Mouse (Mus musculus) adrenal gland, adult 2 months (tissue): ENCODE results near the gene Lce1g. TPM values are rescaled to one million over a fixed set of nuclear protein-coding genes. Genes with fewer than 3 reads are reported as not detected.

ENCODE experiments used
- DNase-seq: peaks from one replicate; pipeline ENCODE4 v3.0.0; 2021
- long read RNA-seq: library from polyadenylated mRNA; stranded (forward); transcript quantifications from one replicate; pipeline ENCODE4 v2.0.0, GENCODE M21; 2021
- polyA plus RNA-seq: library from polyadenylated mRNA; depleted of rRNA; stranded (reverse); fragments of >200 nt; gene quantifications from 2 replicates; pipeline ENCODE4 v1.2.3, GENCODE M21; 2012; rRNA removed
- total RNA-seq, 2 experiments: library from RNA; stranded (reverse); gene quantifications; 2 replicates each; pipeline ENCODE4 v1.2.3; 2021

Lce1g gene
- total RNA-seq (not detected), polyA plus RNA-seq (0.12 TPM in 1 of 2 replicates, not detected in the other)
- long read RNA-seq, result 0 reads

DNA sequence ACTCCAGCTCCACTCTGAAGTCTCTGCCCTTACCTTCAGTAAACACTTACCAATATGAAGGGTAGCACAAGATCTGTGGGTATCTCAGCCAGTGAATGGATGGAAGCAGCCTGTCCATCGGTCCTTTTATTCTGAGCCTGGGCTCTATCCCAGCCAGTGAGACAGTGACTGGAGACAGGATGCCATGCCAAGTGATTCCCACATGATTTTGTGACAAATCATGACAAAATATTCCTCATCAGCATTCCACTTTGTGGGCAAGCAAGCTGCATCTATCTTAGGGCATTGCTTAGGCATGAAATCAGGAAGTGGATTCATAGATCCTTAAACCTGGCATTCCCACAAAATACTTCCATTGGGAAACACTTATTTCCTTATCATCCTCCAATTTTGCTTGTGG is at the start of gene Lce1g:
TSS of gene Lce1g (minus strand) at position 101 of the 400 bp plus-strand sequence.
- no peak for DNase-seq

DNA sequence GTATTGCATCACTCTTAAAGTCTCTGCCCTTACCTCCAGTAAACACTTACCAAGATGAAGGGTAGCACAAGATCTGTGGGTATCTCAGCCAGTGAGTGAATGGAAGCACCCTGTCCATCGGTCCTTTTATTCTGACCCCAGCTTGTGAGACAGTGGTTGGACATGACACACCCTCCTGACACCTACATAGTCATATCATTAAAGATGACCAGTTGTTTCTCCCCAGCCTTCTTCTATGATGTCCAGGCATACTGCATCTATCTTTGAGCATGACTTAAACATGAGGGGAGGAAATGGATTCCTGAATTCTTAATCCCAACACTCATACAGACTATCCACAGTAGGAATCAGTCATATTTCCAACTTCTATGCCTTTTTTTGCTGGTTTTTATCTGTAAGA is 38.3 kb upstream of the Lce1g start, which contains the start of gene Lce1j:
TSS of gene Lce1j (minus strand) at position 101 of the 400 bp plus-strand sequence.
- DNase-seq, result no peak

DNA sequence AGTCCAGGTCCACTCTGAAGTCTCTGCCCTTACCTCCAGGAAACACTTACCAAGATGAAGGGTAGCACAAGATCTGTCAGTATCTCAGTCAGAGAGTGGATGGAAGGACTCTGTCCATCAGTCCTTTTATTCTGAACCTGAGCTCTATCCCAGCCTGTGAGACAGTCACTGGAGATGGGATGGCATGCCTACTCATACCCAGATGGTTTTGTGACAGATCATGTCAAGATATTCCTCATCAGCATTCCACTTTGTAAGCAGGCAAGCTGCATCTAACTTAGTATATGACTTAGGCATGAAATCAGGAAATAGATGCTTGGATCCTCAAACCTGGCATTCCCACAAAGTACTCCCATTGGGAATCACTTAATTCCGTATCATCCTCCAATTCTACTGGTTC is 26.7 kb upstream of the Lce1g start, which contains the start of gene Lce1i:
TSS of gene Lce1i (minus strand) at position 101 of the 400 bp plus-strand sequence.
- no peak for DNase-seq

DNA sequence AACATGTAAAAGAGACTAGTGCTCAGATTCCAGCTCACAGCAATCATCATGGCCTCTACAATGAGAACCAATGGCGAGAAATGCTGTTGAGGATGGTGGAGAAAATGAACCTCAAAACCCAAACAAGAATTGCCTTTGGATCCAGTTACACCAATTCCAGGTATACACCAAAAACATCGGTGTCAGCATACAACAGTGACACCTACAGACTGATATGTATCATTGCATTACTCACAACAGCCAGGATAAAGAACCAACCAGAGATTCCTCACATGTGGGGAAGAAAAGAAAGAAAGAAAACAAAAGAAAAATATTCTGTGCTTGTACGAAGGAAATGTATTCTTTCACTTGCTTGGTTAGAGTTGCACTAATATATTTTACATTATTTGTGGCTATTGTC is 19.4 kb upstream of the Lce1g start:
- DNase-seq, result no peak

DNA sequence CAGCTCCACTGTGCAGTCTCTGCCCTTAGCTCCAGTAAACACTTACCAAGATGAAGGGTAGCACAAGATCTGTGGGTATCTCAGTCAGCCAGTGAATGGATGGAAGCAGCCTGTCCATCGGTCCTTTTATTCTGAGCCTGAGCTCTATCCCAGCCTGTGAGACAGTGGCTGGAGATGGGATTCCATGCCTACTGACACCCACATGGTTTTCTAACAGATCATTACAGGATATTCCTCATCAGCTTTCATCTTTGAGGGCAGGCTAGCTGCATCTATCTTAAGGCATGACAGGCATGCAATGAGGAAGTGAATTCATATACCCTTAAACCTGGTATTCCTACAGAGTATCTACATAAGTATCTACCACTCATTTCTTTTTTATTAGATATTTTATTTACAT is 12.8 kb upstream of the Lce1g start, which contains the start of gene Lce1h:
TSS of gene Lce1h (minus strand) at position 101 of the 400 bp plus-strand sequence.
- no peak for DNase-seq

DNA sequence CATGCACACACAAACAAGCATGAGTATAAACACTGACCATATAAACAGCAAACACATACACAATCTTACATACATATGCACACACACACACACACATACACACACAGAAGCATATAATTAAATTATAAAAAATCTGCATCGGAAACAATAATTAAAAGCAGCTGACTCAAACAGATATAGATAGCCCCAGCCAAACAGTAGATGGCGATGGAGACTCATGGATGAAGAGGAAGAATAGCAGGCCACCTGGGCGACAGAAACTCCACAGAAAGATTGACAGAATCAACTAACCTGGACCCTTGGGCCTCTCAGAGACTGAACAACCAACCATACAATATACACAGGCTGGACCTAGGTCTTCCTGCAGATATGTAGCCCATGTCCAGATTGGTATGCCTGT is 1.1 kb upstream of the Lce1g start:
- DNase-seq, result no peak

DNA sequence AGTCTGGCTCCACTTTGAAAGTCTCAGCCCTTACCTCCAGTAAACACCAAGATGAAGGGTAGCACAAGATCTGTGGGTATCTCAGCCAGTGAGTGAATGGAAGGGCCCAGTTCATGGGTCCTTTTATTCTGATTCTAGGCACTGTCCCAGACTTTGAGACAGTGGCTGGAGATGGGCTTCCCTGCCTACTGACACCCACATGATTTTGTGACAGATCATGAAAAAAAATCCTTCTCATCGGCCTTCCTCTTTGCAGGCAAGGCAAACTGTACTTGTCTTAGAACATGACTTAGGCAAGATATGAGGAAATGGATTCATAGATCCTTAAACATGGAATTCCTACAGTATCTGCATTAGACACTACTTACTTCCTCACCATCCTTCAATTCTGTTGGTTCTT is 13.1 kb downstream of the Lce1g start, which contains the start of gene Gm38119:
TSS of gene Gm38119 (minus strand) at position 101 of the 400 bp plus-strand sequence.
- DNase-seq, result no peak

DNA sequence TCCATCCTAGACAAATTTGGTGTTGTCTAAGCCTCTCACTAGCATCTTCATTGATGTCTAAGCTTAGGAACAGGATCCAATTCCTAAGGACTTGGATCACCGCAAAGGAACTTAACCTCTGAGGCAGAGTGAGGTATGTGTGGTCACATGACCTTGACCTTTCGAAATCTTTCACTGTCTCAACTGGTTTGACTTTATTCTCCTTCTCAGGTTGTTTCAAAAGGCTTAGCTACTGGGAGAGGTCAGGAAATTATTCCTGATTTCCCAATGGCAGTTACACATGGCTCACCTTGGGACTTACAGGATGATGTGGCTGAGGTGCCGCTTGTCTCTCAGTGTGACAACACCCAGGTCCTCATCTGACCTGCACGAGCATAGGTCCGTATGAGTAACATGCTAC is 29.5 kb downstream of the Lce1g start:
- no peak for DNase-seq

DNA sequence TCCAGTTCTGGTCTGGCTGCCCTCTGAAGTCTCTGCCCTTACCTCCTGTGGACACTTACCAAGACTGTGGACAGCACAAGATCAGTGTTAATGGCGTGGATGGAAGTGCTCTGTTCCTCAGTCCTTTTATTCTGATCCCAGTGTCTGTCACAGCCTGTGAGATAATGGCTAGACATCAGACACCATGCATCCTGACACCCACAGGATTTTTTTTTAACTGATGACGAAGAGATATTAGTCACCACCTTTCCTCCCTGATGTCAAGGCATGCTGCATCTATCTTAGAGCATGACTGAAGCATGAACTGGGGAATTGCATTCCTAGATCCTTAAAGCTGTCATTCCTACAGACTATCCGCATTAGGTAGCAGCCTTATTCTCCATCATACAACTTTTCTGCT is 31.9 kb downstream of the Lce1g start, which contains the start of gene Lce1f:
TSS of gene Lce1f (minus strand) at position 101 of the 400 bp plus-strand sequence.
- no peak for DNase-seq

DNA sequence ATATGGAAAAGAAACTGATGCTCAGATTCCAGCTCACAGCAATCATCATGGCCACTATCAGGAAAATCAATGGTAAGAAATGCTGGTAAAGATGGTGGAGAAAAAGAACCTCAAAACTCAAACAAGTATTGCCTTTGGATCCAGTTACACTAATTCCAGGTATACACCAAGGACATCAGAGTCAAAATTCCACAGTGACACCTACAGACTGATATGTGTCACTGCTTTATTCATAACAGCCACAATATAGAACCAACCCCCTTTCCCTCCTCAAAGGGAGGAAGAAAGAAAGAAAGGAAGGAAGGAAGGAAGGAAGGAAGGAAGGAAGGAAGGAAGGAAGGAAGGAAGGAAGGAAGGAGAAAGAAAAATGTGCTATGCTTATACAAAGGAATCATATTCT is 37.0 kb downstream of the Lce1g start:
- DNase-seq, result no peak

DNA sequence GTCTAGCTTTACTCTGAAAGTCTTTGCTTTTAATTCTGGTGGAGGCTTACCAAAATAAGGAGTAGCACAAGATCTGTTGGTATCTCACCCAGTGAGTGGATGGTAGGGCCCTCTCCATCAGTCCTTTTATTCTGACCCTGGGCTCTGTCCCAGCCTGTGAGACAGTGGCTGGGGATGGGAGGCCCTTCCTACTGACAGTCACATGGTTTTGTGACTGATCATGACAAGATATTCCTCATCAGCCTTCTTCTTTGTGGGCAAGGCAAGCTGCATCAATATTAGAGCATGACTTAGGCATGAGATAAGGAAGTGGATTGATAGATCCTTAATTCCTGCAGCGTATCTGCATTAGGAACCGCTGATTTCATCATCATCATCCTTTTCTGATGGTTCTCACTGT is 43.2 kb downstream of the Lce1g start, which contains the start of gene Lce1e:
TSS of gene Lce1e (minus strand) at position 101 of the 400 bp plus-strand sequence.
- DNase-seq, result no peak

Other genes starting within 250 kb of the Lce1g start
- gene 2310046K23Rik, start 217.8 kb downstream of the Lce1g start, total RNA-seq, result not detected
- gene 2310046K23Rik, start 217.8 kb downstream of the Lce1g start, polyA plus RNA-seq, result not detected in 2 replicates
- not detected for gene Ivl, start 178.6 kb downstream of the Lce1g start, total RNA-seq
- not detected in 2 replicates for gene Ivl, start 178.6 kb downstream of the Lce1g start, polyA plus RNA-seq
- gene Smcp, start 163.3 kb downstream of the Lce1g start, total RNA-seq, result not detected
- gene Smcp, start 163.3 kb downstream of the Lce1g start, polyA plus RNA-seq, result not detected in 2 replicates
- gene 2210017I01Rik, start 144.8 kb downstream of the Lce1g start, total RNA-seq, result not detected
- gene 2210017I01Rik, start 144.8 kb downstream of the Lce1g start, polyA plus RNA-seq, result not detected in 2 replicates
- gene Lce6a, start 130.7 kb downstream of the Lce1g start, total RNA-seq, result not detected
- not detected in 2 replicates for gene Lce6a, start 130.7 kb downstream of the Lce1g start, polyA plus RNA-seq
- not detected for gene Lce1a1, start 104.0 kb downstream of the Lce1g start, total RNA-seq
- gene Lce1a1, start 104.0 kb downstream of the Lce1g start, polyA plus RNA-seq, result 0.33 TPM in 1 of 2 replicates, not detected in the other
- gene Lce1b, start 95.4 kb downstream of the Lce1g start, total RNA-seq, result not detected
- gene Lce1b, start 95.4 kb downstream of the Lce1g start, polyA plus RNA-seq, result not detected in 2 replicates
- not detected for gene Lce1a2, start 82.0 kb downstream of the Lce1g start, total RNA-seq
- not detected in 2 replicates for gene Lce1a2, start 82.0 kb downstream of the Lce1g start, polyA plus RNA-seq
- gene Lce1c, start 73.1 kb downstream of the Lce1g start, total RNA-seq, result not detected
- not detected in 2 replicates for gene Lce1c, start 73.1 kb downstream of the Lce1g start, polyA plus RNA-seq
- gene Lce1d, start 65.1 kb downstream of the Lce1g start, total RNA-seq, result not detected
- not detected in 2 replicates for gene Lce1d, start 65.1 kb downstream of the Lce1g start, polyA plus RNA-seq
- not detected for gene Lce1e, start 43.3 kb downstream of the Lce1g start, total RNA-seq
- gene Lce1e, start 43.3 kb downstream of the Lce1g start, polyA plus RNA-seq, result not detected in 2 replicates
- not detected for gene Lce1f, start 32.0 kb downstream of the Lce1g start, total RNA-seq
- not detected in 2 replicates for gene Lce1f, start 32.0 kb downstream of the Lce1g start, polyA plus RNA-seq
- not detected for gene Gm38119, start 13.2 kb downstream of the Lce1g start, total RNA-seq
- gene Gm38119, start 13.2 kb downstream of the Lce1g start, polyA plus RNA-seq, result not detected in 2 replicates
- not detected for gene Lce1h, start 12.7 kb upstream of the Lce1g start, total RNA-seq
- gene Lce1h, start 12.7 kb upstream of the Lce1g start, polyA plus RNA-seq, result not detected in 2 replicates
- not detected for gene Lce1i, start 26.6 kb upstream of the Lce1g start, total RNA-seq
- not detected in 2 replicates for gene Lce1i, start 26.6 kb upstream of the Lce1g start, polyA plus RNA-seq
- gene Lce1j, start 38.2 kb upstream of the Lce1g start, total RNA-seq, result not detected
- gene Lce1j, start 38.2 kb upstream of the Lce1g start, polyA plus RNA-seq, result not detected in 2 replicates
- gene Lce1k, start 55.6 kb upstream of the Lce1g start, total RNA-seq, result not detected
- not detected in 2 replicates for gene Lce1k, start 55.6 kb upstream of the Lce1g start, polyA plus RNA-seq
- gene Kprp, start 74.9 kb upstream of the Lce1g start, total RNA-seq, result not detected
- not detected in 2 replicates for gene Kprp, start 74.9 kb upstream of the Lce1g start, polyA plus RNA-seq
- gene Lce1l, start 98.9 kb upstream of the Lce1g start, total RNA-seq, result not detected
- gene Lce1l, start 98.9 kb upstream of the Lce1g start, polyA plus RNA-seq, result not detected in 2 replicates
- not detected for gene 2310050C09Rik, start 117.9 kb upstream of the Lce1g start, total RNA-seq
- gene 2310050C09Rik, start 117.9 kb upstream of the Lce1g start, polyA plus RNA-seq, result not detected in 2 replicates
- gene Lce3a, start 173.9 kb upstream of the Lce1g start, total RNA-seq, result not detected
- not detected in 2 replicates for gene Lce3a, start 173.9 kb upstream of the Lce1g start, polyA plus RNA-seq
- gene Lce3b, start 180.6 kb upstream of the Lce1g start, total RNA-seq, result not detected
- gene Lce3b, start 180.6 kb upstream of the Lce1g start, polyA plus RNA-seq, result not detected in 2 replicates
- not detected for gene Lce3c, start 192.1 kb upstream of the Lce1g start, total RNA-seq
- not detected in 2 replicates for gene Lce3c, start 192.1 kb upstream of the Lce1g start, polyA plus RNA-seq
- gene Lce3d, start 205.1 kb upstream of the Lce1g start, total RNA-seq, result not detected
- gene Lce3d, start 205.1 kb upstream of the Lce1g start, polyA plus RNA-seq, result not detected in 2 replicates
- not detected for gene Lce3e, start 214.7 kb upstream of the Lce1g start, total RNA-seq
- not detected in 2 replicates for gene Lce3e, start 214.7 kb upstream of the Lce1g start, polyA plus RNA-seq
- gene Lce3f, start 239.9 kb upstream of the Lce1g start, total RNA-seq, result not detected
- not detected in 2 replicates for gene Lce3f, start 239.9 kb upstream of the Lce1g start, polyA plus RNA-seq